Mouse (Mus musculus) E14TG2a.4 (cell line): ENCODE data around the gene Ado.

ENCODE experiments used
- H3K27me3 ChIP-seq: 2 replicates; pipeline ENCODE4 v1.6.1; 2014; ENCODE audit warnings: low read length, control low read depth; ENCODE audit not compliant: insufficient read depth
- H3K36me3 ChIP-seq: 2 replicates; pipeline ENCODE4 v1.6.1; 2014; ENCODE audit warnings: low read length, control low read depth; ENCODE audit not compliant: insufficient read depth
- H3K4me1 ChIP-seq: replicated peaks from 2 replicates; pipeline ENCODE4 v1.6.1; 2014; ENCODE audit warnings: low read depth, low read length, control low read depth
- H3K4me3 ChIP-seq: replicated peaks from 2 replicates; pipeline ENCODE4 v1.5.1; 2014; ENCODE audit warnings: mild to moderate bottlenecking, low read length
- H3K9me3 ChIP-seq: 2 replicates; pipeline ENCODE4 v1.6.1; 2014; ENCODE audit warnings: low read length, control low read depth
- CTCF ChIP-seq: conservative IDR thresholded peaks from 2 replicates; pipeline ENCODE4 v1.5.1; 2014; ENCODE audit warnings: low read length
- NANOG ChIP-seq: IDR thresholded peaks from 2 replicates; pipeline ENCODE4 v1.6.1; 2014; ENCODE audit warnings: borderline replicate concordance, low read length, mixed read lengths
- POU5F1 ChIP-seq: IDR thresholded peaks from 2 replicates; pipeline ENCODE4 v1.6.1; 2014; ENCODE audit warnings: low read length, borderline replicate concordance

Ado gene

DNA sequence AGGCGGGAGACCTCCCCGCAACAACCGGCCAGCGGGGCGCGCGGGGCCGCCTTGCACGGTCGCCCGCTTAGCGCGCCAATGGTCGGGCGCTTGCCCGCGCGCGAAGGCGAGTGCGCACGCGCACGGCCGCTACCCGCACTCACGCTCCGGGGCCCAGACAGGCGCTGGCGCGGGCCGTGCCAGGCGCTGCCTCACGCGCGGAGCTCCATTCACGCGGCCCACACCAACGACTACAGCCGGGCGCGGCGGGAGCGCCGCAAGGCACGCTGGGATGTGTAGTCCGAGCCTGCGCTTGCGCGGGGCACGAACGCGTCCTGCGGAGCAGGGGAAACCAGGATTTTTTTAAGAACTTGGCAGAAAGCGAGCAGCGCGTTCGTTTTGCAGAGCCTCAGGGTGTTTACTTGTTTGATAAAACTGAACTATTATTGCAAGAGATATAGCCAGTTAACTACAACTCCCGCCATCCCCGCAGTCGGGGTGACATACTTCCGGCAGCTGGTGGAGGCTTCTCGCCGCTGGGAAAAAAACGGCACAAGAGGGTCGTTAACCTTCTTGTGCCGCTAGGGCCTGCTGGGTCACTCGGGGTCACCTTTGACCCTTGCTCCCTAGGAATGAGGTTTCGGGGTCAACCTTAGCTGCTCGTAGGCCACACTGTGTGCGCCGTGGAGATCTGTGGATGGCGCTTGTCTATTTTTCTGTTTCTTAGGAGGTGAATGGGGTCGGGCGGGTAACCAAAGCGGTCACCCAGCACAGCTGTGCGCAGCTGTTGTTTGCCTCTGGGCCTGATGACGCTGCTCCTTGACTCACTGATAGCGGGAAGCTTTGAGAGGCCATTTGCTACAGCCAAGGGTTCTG, at the start of gene Ado:
Gene Ado, minus strand, starts transcription at position 79 of the 855 bp plus-strand sequence.
- no peaks in the 10 kb centered on the region for H3K9me3 ChIP-seq
- no peaks in the 10 kb centered on the region for H3K27me3 ChIP-seq
- H3K36me3 ChIP-seq: peaks cover 32% of the 10 kb centered on the region
- H3K4me3 ChIP-seq: peak within 1 kb of the TSS; percentile 91
- TF ChIP-seq POU5F1: no peak
- no peak for TF ChIP-seq NANOG
- TF ChIP-seq CTCF: no peak; the same call in 1 of the 2 replicates
- peaks cover 43% of the 10 kb centered on the region for H3K4me1 ChIP-seq

DNA sequence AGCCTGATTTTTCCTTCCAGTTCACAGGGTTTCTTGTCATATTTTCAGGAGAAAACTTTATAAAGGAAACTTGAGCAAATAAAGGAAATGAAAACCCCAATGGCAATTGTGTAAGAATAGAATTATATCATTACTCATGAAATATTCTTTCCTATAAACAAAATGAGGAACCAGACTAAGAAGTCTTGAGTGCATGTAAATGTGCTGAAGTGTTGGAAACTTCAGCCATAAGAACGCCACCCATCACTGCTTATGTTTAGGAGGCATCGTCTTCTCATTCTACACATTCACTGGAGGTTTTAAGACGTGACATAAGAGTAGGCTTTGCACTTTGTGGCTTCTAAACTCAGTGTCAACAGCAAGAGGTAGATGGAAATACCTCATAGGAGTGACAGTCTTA, 46.5 kb upstream of the Ado start:
- no peak for TF ChIP-seq NANOG
- no peak for TF ChIP-seq POU5F1
- TF ChIP-seq CTCF: no peak
- Histone ChIP-seq H3K36me3 (no peaks in the 10 kb centered on the region), H3K4me1 (peaks cover 7% of the 10 kb centered on the region), H3K9me3 (no peaks in the 10 kb centered on the region), H3K27me3 (no peaks in the 10 kb centered on the region), H3K4me3 (no peak overlapping the region)

DNA sequence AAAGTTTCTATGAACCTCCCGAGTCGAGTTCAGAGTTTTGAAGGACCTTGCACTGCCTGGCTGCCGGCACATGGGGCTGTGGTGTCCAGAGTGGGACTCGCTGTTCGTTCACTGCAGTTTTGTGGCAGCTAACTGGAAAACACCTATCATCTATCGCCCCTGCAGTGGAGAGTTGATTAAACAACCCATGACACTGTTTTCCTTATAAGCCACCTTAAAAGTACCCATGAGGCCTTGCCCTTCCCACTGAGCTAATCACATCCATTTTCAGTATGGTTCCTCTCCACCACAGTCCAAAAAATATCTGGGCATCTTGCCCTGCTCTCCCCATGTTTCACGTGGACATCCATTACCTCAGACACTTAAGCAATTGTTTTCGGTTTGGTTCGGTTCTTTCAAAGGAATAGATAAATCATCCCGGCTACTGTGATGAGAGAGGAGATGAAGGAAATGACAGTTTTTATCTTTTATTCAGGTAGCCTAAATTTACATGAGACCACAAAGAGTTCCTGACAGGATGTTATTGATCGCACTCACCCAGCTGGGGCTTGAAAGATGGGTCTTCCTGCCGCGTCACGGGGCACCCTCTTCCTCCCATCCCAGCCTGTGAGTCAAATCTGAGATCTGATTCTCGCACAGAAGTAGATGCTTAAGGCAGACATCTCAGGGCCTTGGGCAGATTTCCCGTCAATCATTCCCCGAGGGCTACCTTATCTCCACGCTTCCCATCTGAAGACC, 37.3 kb upstream of the Ado start:
- Histone ChIP-seq H3K4me3 (no peak overlapping the region), H3K9me3 (no peaks in the 10 kb centered on the region), H3K27me3 (no peaks in the 10 kb centered on the region), H3K4me1 (peaks cover 14% of the 10 kb centered on the region), H3K36me3 (no peaks in the 10 kb centered on the region)
- TF ChIP-seq NANOG (no peak), POU5F1 (no peak), CTCF (no peak)

DNA sequence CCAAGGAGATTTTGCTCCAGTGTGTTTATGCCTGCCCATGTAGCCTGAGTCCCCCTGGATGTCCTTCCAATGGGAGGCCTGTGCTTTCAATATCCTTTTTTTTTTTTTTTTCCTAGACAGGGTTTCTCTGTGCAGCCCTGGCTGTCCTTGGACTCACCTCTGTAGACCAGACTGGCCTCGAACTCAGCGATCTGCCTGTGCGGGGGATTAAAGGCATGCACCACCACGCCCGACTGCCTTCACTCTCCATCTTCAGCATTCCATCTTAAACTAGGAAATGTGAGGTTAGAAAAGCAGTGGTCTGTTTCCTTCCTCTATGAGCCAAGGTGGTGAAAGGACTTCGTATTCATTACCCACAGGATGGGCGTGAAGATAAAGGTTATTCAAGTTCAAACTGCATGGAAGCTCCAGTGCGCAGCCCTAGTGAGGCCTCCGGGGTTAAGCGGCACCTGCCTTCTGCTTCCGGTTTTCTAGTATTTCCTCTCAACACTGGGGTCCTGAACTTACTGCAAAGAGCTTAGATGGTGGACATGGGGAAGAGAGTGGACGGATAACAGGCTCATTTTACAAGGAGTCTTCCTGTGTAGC, 33.0 kb upstream of the Ado start:
- peaks cover 2% of the 10 kb centered on the region; the same call in 1 of the 2 replicates for H3K27me3 ChIP-seq
- no peaks in the 10 kb centered on the region for H3K9me3 ChIP-seq
- H3K36me3 ChIP-seq: no peaks in the 10 kb centered on the region

DNA sequence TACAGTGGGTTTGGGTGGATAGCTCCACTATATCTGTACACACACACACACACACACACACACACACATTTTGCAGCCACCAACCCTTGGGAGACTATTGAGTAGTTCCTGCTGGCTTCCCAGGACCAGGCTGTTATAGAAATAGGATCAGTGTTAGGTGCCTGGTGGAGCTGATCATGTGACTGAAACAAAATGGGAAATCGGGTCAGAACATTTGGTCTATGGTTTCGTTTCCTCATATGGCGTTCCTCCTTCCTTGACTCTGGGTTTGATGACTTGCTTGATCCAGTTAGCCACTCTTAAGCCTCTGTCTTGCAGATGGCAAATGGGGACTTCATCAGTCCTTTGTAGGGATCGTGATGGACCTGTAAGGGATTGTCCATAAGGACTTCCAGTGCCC, 31.1 kb upstream of the Ado start:
- H3K36me3 ChIP-seq: no peaks in the 10 kb centered on the region
- H3K4me3 ChIP-seq: no peak overlapping the region
- H3K9me3 ChIP-seq: no peaks in the 10 kb centered on the region
- H3K4me1 ChIP-seq: peaks cover 14% of the 10 kb centered on the region
- H3K27me3 ChIP-seq: peaks cover 2% of the 10 kb centered on the region; the same call in 1 of the 2 replicates
- TF ChIP-seq POU5F1 (no peak), NANOG (no peak), CTCF (no peak)

More for the DNA sequence above, 33.0 kb upstream of the Ado start:
- no peak for TF ChIP-seq CTCF
- no peak for TF ChIP-seq POU5F1
- TF ChIP-seq NANOG: no peak
- H3K4me3 ChIP-seq: no peak overlapping the region
- peaks cover 14% of the 10 kb centered on the region for H3K4me1 ChIP-seq

DNA sequence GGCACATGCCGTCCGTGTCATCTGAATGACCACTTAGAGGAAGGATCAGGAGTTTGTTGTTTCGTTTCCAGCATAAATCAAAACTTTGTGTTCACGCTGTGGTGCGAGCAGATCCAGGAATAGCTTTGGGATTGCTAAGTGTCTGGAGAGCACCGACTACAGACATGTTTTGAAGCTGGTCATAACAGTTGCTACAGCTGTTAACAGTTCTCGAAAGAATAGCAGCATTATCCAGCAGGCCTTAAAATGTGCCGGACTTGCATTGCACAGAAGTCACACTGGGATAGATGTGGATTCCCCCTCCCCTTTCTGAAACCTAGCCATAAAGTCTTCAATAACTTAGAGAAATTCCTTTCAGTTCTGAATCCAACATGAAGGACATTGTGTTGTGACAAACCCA, 24.6 kb upstream of the Ado start:
- Histone ChIP-seq H3K4me3 (no peak overlapping the region), H3K36me3 (no peaks in the 10 kb centered on the region), H3K4me1 (no peaks in the 10 kb centered on the region), H3K27me3 (peaks cover 2% of the 10 kb centered on the region; the same call in 1 of the 2 replicates), H3K9me3 (no peaks in the 10 kb centered on the region)
- TF ChIP-seq CTCF: no peak
- TF ChIP-seq POU5F1: no peak
- TF ChIP-seq NANOG: no peak

DNA sequence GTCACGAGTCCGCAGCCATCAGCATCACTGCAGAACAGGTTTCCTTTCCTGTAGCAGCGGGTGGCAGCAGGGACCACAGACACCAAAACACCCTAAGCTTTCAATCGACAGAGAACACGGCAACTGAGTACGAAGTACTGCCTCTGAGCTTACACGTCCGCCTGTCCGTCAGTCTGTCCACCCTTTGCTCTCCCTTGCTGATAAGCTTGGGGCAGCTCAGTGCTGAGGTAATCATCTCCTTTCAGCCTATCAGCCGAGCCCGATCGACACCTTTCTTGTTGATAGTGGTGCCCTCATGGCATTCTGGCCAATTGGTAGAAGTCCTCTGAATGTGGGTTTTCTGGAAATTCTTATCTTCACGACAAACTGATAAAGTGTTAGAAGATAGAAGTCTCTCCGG, 22.7 kb upstream of the Ado start:
- TF ChIP-seq NANOG (no peak), POU5F1 (no peak), CTCF (no peak)
- Histone ChIP-seq H3K36me3 (no peaks in the 10 kb centered on the region), H3K4me1 (no peaks in the 10 kb centered on the region), H3K9me3 (no peaks in the 10 kb centered on the region), H3K4me3 (no peak overlapping the region), H3K27me3 (no peaks in the 10 kb centered on the region; the same call in 1 of the 2 replicates)

DNA sequence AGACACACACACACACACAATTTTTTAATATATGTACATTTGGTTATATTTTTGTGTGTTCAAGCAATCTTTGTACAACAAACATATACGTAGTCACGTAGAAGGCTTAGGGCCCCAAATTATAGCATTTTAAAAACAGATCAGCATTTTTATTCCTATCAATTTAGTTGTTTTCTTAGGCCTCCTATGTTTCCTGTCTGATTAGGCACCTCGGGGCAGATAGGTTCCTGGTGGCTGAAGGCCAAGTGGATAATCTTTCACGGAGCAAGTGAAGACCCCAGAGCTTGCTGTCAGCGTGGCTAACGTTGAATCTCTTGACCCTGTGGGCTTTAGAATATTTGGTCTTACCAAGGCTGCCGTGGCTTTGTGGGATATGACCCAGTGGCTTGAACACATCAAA, 20.8 kb upstream of the Ado start:
- H3K36me3 ChIP-seq: no peaks in the 10 kb centered on the region
- TF ChIP-seq NANOG (no peak), POU5F1 (no peak), CTCF (no peak)

More for the DNA sequence above, 20.8 kb upstream of the Ado start:
- peaks cover 5% of the 10 kb centered on the region; the same call in 1 of the 2 replicates for H3K27me3 ChIP-seq
- H3K4me3 ChIP-seq: no peak overlapping the region
- no peaks in the 10 kb centered on the region for H3K9me3 ChIP-seq
- H3K4me1 ChIP-seq: no peaks in the 10 kb centered on the region
